Mouse (Mus musculus) lung, adult 10 weeks (tissue): ENCODE measurements around the gene Olfr668. TPM values are rescaled to one million over a fixed set of nuclear protein-coding genes. Genes with fewer than 3 reads are reported as not detected.

ENCODE experiments used
- polyA plus RNA-seq: library from polyadenylated mRNA; stranded (reverse); fragments of 350-450 nt; fragmentation: Illumina TruSeq; extraction: RNeasy Lipid Tissue Mini Kit (QIAGEN cat#74804); gene quantifications from one replicate; pipeline ENCODE4 v1.2.3, GENCODE M21; 2014; ENCODE audit warnings: low read depth, low replicate concordance; ENCODE audit not compliant: insufficient read depth

Gene Olfr668
- not detected for polyA plus RNA-seq

DNA sequence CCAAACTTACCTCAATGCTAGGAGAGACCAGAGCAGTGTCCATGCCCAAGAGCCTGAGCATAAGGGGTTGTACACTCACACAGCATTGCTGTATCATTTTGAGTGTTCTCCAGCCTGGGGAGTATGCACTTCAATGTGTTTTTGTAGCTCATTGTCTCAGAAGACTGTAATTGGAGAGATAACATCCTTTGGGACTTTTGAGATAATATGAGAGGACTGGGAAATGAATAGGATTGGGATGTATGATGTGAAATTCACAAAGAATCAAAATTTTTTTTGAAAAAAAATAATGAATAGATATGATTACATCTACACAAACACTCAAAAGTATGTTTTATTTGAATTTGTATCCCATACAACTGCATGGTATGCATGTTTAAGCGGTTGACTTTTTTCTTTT lies at the start of gene Olfr668:
Gene Olfr668 (minus strand): TSS at position 101 of the 400 bp plus-strand sequence.

DNA sequence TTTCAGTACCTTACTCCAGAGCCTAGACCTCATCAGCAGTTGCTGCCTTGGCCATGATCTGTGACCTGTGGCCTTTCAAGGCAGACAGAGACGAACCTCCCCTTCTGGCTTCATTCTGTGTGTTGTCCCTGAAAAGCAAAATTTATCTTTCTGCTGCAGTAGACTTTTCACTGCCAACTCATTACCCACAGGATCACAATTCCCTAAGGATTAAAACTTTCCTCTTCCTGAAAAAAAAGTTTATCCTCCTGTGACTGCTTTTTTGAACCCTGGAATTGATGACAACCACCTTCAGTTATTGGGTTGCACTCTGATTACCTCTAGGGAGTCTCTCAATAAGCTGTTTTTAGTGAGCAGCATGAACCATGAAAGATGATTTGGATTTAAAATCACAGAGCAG lies 34.7 kb upstream of the Olfr668 start, which contains the start of gene Olfr670:
Gene Olfr670 (minus strand): TSS at position 101 of the 400 bp plus-strand sequence.

DNA sequence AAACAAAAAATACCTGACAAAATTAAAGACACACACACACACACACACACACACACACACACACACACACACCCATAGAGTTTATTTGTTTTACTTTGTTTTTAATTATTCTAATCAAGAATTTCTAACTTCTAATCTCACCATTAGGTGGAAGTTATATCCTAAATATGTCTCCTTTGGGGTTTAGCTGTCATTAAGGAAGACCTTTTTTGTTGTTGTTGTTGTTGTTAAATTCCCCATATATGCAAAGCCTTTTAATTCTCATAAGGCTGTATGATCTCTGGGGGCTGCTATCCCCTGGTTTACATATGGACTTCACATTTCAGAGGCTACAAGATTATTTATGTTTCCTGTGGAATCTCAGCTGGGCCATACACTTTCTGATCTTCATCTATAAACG lies 6.1 kb upstream of the Olfr668 start, which contains the start of gene Olfr669:
Gene Olfr669 (plus strand): TSS at position 301 of the 400 bp plus-strand sequence.

DNA sequence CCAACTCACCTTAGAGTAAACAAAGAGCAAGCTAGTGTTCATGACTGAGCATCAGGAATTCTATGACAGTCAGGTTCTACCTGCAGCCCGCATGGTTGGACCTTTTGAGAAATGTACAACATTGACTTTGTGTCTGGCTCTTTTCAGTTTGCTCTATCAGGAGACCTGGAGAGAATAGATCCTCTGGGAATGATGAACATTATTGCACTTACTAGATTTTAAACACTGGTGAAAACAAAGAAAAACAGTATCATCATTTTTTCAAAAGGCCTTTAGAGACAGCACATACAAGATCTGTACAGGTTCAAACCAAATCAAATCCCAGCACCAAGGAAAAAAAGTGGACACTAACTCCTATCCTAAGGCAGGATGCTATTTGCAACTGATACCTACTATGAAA lies 6.5 kb downstream of the Olfr668 start, which contains the start of gene Olfr667:
Gene Olfr667 (minus strand): TSS at position 101 of the 400 bp plus-strand sequence.

DNA sequence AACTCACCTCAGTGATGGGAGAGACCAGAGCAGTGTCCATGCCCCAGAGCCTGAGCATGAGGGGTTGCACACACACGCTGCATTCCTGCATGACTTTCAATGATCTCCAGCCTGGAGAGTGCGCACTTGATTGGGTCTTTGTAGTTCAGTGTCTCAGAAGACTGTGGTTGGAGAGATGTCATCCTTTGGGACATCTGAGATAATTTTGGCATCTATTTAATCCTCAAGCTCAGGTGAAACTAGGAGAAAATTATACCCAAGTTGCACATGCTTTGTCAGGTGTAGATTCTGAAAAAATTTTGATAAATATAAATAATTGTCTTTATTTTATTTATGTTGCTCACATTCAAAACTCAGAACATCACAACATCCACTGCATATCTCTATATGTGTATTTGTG lies 32.0 kb downstream of the Olfr668 start, which contains the start of gene Olfr666:
Gene Olfr666 (minus strand): TSS at position 101 of the 400 bp plus-strand sequence.

DNA sequence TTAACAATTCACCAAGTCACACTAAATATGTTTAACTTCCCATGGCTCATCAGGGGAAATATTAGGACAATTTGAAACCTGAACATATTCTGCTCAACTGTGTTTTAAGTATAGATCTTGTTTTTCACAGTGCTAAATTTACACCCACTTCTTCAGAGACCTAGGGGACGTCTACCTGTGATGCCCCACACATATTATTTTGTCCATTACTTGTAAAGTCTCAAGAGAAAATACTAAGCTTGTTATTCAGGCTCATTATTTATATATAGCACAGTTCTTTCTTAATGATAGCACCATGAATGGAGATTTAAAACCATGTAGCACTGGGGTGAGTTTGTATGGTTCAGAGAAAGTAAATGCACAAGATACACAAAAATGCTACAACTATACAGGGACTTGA lies 50.1 kb downstream of the Olfr668 start, which contains the start of gene Olfr665:
Gene Olfr665 (plus strand): TSS at position 301 of the 400 bp plus-strand sequence.

Other genes with a start within 250 kb of the Olfr668 start
- gene Olfr661, start 241.6 kb downstream of the Olfr668 start, polyA plus RNA-seq: not detected
- gene Usp17le, start 150.6 kb downstream of the Olfr668 start, polyA plus RNA-seq: not detected
- not detected for gene Usp17lb, start 85.5 kb downstream of the Olfr668 start, polyA plus RNA-seq
- gene Usp17la, start 71.0 kb downstream of the Olfr668 start, polyA plus RNA-seq: not detected
- not detected for gene Olfr665, start 50.0 kb downstream of the Olfr668 start, polyA plus RNA-seq
- gene Olfr666, start 32.1 kb downstream of the Olfr668 start, polyA plus RNA-seq: not detected
- gene Olfr667, start 6.6 kb downstream of the Olfr668 start, polyA plus RNA-seq: not detected
- gene Olfr669, start 6.2 kb upstream of the Olfr668 start, polyA plus RNA-seq: not detected
- gene Olfr670, start 34.6 kb upstream of the Olfr668 start, polyA plus RNA-seq: not detected
- gene Olfr671, start 51.1 kb upstream of the Olfr668 start, polyA plus RNA-seq: not detected
- not detected for gene Olfr672, start 74.0 kb upstream of the Olfr668 start, polyA plus RNA-seq
- not detected for gene Olfr675, start 100.4 kb upstream of the Olfr668 start, polyA plus RNA-seq
- not detected for gene Olfr676, start 104.6 kb upstream of the Olfr668 start, polyA plus RNA-seq
- gene Olfr677, start 123.3 kb upstream of the Olfr668 start, polyA plus RNA-seq: not detected
- not detected for gene Olfr678, start 136.4 kb upstream of the Olfr668 start, polyA plus RNA-seq
- gene Olfr679, start 153.1 kb upstream of the Olfr668 start, polyA plus RNA-seq: not detected
- not detected for gene Olfr680-ps1, start 164.8 kb upstream of the Olfr668 start, polyA plus RNA-seq
- gene Olfr681, start 188.8 kb upstream of the Olfr668 start, polyA plus RNA-seq: not detected
- gene Olfr683, start 219.0 kb upstream of the Olfr668 start, polyA plus RNA-seq: not detected
- not detected for gene Olfr684, start 235.6 kb upstream of the Olfr668 start, polyA plus RNA-seq